Mouse (Mus musculus) lung, adult 2 months (tissue): ENCODE measurements at regions not wholly inside any gene's neighbourhood (a gene's known extent, or its start where the extent isn't known, plus 50 kb on each side); places are given as distances from the start of the nearest gene placed in this dataset.

Experiments
- CTCF ChIP-seq: fragments of 200-500 bp; IDR thresholded peaks from 2 replicates; pipeline ENCODE4 v1.5.1; 2011; ENCODE audit warnings: mild to moderate bottlenecking, low read length, control low read depth; ENCODE audit not compliant: insufficient read depth
- POLR2A ChIP-seq: fragments of 200-500 bp; IDR thresholded peaks from 2 replicates; pipeline ENCODE4 v1.6.1; 2011; ENCODE audit warnings: low read depth, mild to moderate bottlenecking, control low read depth, low read length, borderline replicate concordance; ENCODE audit errors: extremely low read depth

DNA sequence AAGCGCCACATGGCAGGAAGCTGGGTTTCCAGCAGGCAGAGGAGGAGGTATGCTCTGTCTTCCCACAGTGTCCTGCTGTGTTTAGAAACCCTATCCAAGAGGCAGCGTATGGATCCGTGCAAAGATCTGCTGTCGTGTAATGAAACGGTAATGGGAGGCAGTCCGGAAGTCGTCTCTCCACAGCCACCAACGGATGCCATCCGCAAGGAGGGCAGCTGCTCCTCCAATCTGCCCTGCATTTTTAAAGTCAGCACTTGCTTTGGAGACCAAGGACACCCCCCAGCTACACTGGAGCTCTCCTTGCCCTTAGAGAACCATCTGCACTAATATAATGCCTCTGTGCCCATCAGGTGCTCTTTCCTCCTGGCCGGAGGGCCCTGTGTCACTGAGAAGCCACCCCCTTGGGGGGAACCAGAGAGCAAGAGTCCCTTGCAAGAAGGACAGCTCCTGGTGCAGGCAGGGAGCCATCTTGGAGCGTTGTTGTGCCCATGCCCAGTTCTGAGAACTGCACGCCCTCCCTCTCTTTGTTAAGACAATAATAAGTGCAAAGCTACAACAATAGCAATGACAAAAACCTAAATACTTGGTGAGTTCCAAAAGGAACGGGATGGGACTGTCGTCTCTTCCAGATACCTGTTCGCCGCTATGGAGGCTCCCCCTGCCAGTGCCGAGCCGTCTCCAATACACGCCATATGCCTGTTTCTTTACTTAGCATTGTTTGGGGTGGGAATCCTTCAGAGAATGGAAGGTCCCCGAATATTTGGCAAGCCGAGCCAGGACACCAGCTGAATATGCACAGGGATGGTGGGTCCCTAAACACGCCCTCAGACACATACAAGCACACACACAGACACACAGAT lies 384.4 kb downstream of the Zfp536 start:
- TF ChIP-seq CTCF (no peak), POLR2A (no peak)
